Mouse (Mus musculus): ENCODE results near the gene 2210407C18Rik.

GRCm38 (mm10) chr11:58641638-58642358 is 25.9 kb upstream of the 2210407C18Rik start:
- no peak for TF ChIP-seq CTCF (IDR thresholded peaks at IDR 0.05; ENCODE audit: borderline replicate concordance, control insufficient read depth, extremely low read depth, insufficient read depth, low read length, poor library complexity)
- no peak for TF ChIP-seq POLR2A (IDR thresholded peaks at IDR 0.05; ENCODE audit: control insufficient read depth, extremely low read depth, insufficient read depth, low read length, poor library complexity)
